Mouse (Mus musculus) kidney, adult 2 months (tissue): ENCODE data around the gene Olfr169.
"Not testable (repeated sequence)": the region's sequence is repeated elsewhere in the genome, so short reads cannot be mapped to it uniquely, and the experiment has no call there.

ENCODE experiments used
- CTCF ChIP-seq: fragments of 200-500 bp; conservative IDR thresholded peaks from 2 replicates; pipeline ENCODE4 v1.5.1; 2011; ENCODE audit warnings: low read depth, mild to moderate bottlenecking, control low read depth, low read length, moderate library complexity, mixed read lengths; ENCODE audit not compliant: insufficient read depth, insufficient read length
- POLR2A ChIP-seq: fragments of 200-500 bp; IDR thresholded peaks from one replicate; pipeline ENCODE4 v1.6.1; 2011; ENCODE audit warnings: low read depth, low read length, control low read depth

GRCm38 (mm10) chr16:19571709-19572108 lies at the start of gene Olfr169:
- not testable (repeated sequence) for TF ChIP-seq POLR2A, CTCF
